Mouse (Mus musculus) thymus, adult 2 months (tissue): ENCODE results near the gene Gm5294. TPM values are rescaled to one million over a fixed set of nuclear protein-coding genes. Genes with fewer than 3 reads are reported as not detected.

ENCODE experiments used
- DNase-seq: peaks from one replicate; pipeline ENCODE4 v3.0.0; 2021
- H3K27ac ChIP-seq: fragments of 200-500 bp; 2 replicates; pipeline ENCODE4 v1.5.1; 2012; ENCODE audit warnings: low read length, control low read depth; ENCODE audit not compliant: control insufficient read depth, insufficient read depth
- H3K27me3 ChIP-seq: fragments of 200-500 bp; 2 replicates; pipeline ENCODE4 v1.6.1; 2012; ENCODE audit warnings: mild to moderate bottlenecking, low read length, moderate library complexity, mixed read lengths; ENCODE audit not compliant: control insufficient read depth, insufficient read depth
- H3K36me3 ChIP-seq: fragments of 200-500 bp; 2 replicates; pipeline ENCODE4 v1.6.1; 2012; ENCODE audit warnings: mild to moderate bottlenecking, low read length, moderate library complexity; ENCODE audit not compliant: control insufficient read depth, insufficient read depth
- H3K4me1 ChIP-seq: fragments of 200-500 bp; replicated peaks from 2 replicates; pipeline ENCODE4 v1.6.1; 2012; ENCODE audit warnings: low read length; ENCODE audit not compliant: control insufficient read depth, insufficient read depth
- H3K4me3 ChIP-seq: fragments of 200-500 bp; 2 replicates; pipeline ENCODE4 v1.5.1; 2012; ENCODE audit warnings: mild to moderate bottlenecking, low read length, control low read depth, moderate library complexity; ENCODE audit not compliant: control insufficient read depth, insufficient read depth
- CTCF ChIP-seq: fragments of 200-500 bp; IDR thresholded peaks from 2 replicates; pipeline ENCODE4 v1.5.1; 2012; ENCODE audit warnings: mild to moderate bottlenecking, control low read depth, low read length, moderate library complexity, borderline replicate concordance; ENCODE audit not compliant: control insufficient read depth, poor library complexity, insufficient read depth; ENCODE audit errors: extremely low read depth
- POLR2A ChIP-seq: fragments of 200-500 bp; IDR thresholded peaks from 2 replicates; pipeline ENCODE4 v1.6.1; 2012; ENCODE audit warnings: mild to moderate bottlenecking, low read length, control low read depth, moderate library complexity; ENCODE audit not compliant: control insufficient read depth, poor library complexity, insufficient read depth; ENCODE audit errors: extremely low read depth
- WGBS: fragments of 180-500 bp; shearing (Covaris S2); methylation state at CpG from one replicate; pipeline ENCODE4 v1.1.7; 2018; 5-methylcytosine and 5-hydroxymethylcytosine counted together
- polyA plus RNA-seq: library from polyadenylated mRNA; depleted of rRNA; stranded (reverse); fragments of >200 nt; gene quantifications from 2 replicates; pipeline ENCODE4 v1.2.3, GENCODE M21; 2012

Gene Gm5294
- polyA plus RNA-seq, 1 experiment: 0.42 TPM

DNA sequence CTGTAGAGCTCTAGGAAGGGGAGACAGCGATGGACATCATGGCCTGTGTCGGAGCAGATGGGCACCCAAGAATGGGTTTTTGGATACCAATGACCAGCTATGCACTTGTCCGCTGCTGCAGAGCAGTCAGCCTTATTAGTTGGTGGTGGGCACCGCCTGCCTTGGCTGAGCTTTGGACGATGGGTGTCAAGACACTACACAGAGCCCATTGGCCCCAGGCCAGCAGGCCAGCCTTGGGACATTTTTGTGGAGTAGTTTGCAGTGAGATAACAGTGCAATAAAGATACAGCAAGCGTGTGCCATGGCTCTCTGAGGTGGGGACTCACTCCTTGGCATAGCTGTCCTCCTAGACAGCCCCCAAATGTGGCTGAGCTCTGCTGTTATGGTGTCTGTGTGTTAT, 10.1 kb upstream of the Gm5294 start:
- 96% methylated on average over 6 of the region's 6 CpGs for WGBS
- Histone ChIP-seq H3K4me3 (no peak overlapping the region), H3K36me3 (no peaks in the 10 kb centered on the region), H3K27me3 (no peaks in the 10 kb centered on the region), H3K27ac (no peak overlapping the region), H3K4me1 (no peaks in the 10 kb centered on the region)
- TF ChIP-seq CTCF (no peak), POLR2A (no peak)
- DNase-seq: no peak

DNA sequence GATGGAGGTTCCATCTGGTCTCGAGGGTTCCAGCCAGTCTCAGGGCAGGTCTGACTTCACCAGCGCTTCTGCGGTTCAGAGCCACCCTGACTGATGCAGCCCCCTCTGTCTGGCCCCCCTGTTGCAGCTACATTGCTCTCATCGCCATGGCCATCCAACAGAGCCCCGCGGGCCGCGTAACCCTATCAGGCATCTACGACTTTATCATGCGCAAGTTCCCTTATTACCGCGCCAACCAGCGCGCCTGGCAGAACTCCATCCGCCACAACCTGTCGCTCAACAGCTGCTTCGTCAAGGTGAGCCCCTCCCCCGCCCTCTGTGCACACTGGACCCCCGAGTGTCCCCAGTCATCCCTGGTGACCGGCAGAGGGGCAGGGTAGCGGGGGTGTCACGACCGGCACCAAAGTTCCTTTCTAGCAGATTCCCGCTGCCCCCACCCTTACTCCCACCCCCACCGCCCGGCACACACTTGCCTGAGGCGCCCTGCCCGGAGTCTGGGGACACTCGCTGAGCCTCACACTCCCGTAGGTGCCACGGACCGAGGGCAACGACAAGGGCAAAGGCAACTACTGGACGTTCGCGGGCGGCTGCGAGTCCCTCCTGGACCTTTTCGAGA, 945 bp downstream of the Gm5294 start:
- DNase-seq: no peak
- no peaks in the 10 kb centered on the region for H3K4me1 ChIP-seq
- no peak overlapping the region for H3K27ac ChIP-seq
- TF ChIP-seq POLR2A: no peak
- no peak for TF ChIP-seq CTCF
- WGBS: 2% methylated on average over 39 of the region's 39 CpGs
- H3K4me3 ChIP-seq: no peak overlapping the region
- H3K36me3 ChIP-seq: no peaks in the 10 kb centered on the region
- peaks cover 3% of the 10 kb centered on the region; the same call in 1 of the 2 replicates for H3K27me3 ChIP-seq

DNA sequence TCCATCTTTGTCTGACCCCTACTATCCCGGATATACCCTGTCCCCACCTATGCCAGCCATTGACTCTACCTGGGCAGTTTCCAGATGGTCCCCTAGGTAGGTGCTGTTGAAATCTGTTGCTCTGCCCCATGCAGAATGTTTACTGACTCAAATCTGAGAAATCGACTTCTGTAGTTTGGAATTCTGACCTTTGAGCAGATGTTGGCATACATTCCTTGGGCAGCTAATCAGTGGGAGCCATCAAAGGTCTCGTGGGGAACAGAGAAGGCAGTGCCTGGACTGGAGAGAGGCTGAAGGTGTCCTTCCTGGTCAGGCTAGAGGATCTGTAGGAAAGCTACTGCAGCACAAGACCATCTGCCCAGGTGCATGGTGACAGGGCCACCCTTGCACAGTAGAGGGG, 5.2 kb downstream of the Gm5294 start:
- TF ChIP-seq POLR2A (no peak), CTCF (no peak)
- no peaks in the 10 kb centered on the region for H3K4me1 ChIP-seq
- H3K36me3 ChIP-seq: no peaks in the 10 kb centered on the region
- no peak overlapping the region for H3K4me3 ChIP-seq
- DNase-seq: no peak
- peaks cover 3% of the 10 kb centered on the region; the same call in 1 of the 2 replicates for H3K27me3 ChIP-seq
- 83% methylated on average over 3 of the region's 3 CpGs for WGBS
- H3K27ac ChIP-seq: no peak overlapping the region

DNA sequence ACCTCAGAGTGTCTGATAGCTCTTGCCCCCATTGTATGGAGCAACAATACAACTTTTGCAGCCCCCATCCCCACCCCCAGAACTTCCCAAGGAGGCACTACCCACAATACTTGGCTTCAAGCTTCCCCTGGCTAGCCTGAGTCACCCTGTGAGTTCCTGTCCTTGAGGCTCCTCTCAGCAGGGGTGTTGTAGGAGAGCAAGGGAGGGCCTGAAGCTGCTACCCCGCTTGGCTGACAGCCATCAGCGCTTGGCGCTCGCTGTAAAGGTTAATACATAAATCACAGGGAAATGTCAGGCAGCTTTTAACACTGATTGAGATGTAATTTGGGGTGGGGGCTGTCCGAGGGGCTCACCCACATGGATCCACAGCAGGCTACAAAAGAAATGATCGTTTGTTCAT, 13.5 kb downstream of the Gm5294 start:
- TF ChIP-seq POLR2A (no peak), CTCF (no peak)
- Histone ChIP-seq H3K27ac (no peak overlapping the region), H3K36me3 (no peaks in the 10 kb centered on the region), H3K27me3 (no peaks in the 10 kb centered on the region), H3K4me3 (no peak overlapping the region), H3K4me1 (no peaks in the 10 kb centered on the region)
- no peak for DNase-seq
- 38% methylated on average over 6 of the region's 6 CpGs for WGBS

DNA sequence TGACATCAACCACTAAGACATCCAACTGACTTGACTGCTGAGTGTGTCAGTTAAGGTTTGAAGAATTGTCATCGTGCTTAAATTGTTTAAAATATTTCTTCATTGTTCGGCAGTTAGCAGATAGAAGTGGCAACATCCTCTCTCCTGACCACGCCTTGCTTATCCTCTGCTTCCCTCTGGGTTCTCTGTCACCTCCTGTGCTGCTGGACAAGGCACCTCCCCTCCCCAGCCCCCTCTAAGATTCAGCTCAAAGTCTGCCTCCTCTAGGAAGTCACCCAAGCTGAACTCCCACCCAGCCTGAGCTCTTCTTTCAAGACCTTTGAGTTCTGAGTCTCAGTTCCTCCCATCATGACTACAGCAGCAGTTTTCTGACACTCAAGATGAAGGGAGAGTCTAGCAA, 15.0 kb downstream of the Gm5294 start:
- no peak for TF ChIP-seq POLR2A
- no peak for TF ChIP-seq CTCF
- H3K4me3 ChIP-seq: no peak overlapping the region
- no peaks in the 10 kb centered on the region for H3K4me1 ChIP-seq
- no peaks in the 10 kb centered on the region for H3K27me3 ChIP-seq
- H3K36me3 ChIP-seq: no peaks in the 10 kb centered on the region
- no peak overlapping the region for H3K27ac ChIP-seq
- DNase-seq: no peak
- 54% methylated on average over 3 of the region's 3 CpGs for WGBS

DNA sequence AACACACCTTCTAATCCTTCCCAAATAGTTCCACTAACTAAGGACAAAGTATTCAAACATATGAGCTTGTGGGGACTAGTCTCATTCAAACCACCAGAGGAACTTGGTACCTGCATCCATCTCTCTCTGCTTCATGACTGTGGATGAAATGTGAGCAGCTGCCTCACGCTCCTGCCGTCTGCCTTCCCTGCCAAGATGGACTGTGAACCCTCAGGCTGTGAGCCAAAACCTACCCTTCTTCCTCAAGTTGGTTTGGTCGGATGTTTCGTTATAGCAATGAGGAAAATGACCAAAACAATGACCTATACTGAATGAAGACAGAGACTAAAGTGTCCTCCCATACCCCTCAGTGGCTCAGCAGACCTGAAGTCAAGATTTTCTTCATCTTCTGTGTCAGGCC, 21.1 kb downstream of the Gm5294 start:
- Histone ChIP-seq H3K27me3 (no peaks in the 10 kb centered on the region), H3K27ac (no peak overlapping the region), H3K4me3 (no peak overlapping the region), H3K4me1 (no peaks in the 10 kb centered on the region), H3K36me3 (no peaks in the 10 kb centered on the region)
- WGBS: 96% methylated on average over 4 of the region's 4 CpGs
- no peak for TF ChIP-seq POLR2A
- TF ChIP-seq CTCF: no peak
- DNase-seq: no peak
